Mouse (Mus musculus): ENCODE results near the gene Cdh1.

DNA sequence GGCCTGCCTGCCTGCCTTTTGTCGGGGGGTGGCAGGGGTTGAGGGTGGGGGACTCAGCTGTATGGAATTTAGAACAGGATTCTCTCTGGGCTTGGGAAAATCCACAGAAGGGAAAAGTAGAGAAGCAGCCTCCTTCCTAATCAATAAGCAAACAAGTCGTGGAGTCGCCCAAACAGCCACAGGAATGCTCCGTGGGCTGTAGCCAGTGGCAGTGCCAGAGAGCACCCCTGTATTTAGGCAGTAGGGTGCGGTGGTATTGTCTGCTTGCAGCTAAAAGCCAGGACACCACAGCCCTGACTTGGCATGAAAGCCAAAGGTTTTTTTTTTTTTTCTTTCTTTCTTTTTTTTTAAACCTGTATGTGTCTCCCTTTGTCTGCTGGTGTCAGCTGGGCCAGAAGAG, 37.8 kb downstream of the Cdh1 start:
- TF ChIP-seq POLR2A (IDR thresholded peaks at IDR 0.05; ENCODE audit: control insufficient read depth in 1 of 2, insufficient read depth in 1 of 2, low read depth in 1 of 2, low read length in 2 of 2, poor library complexity in 1 of 2) = no peak
- no peak for TF ChIP-seq EP300 (IDR thresholded peaks at IDR 0.05; ENCODE audit: low read depth in 1 of 2, low read length in 2 of 2)
- no peak for TF ChIP-seq CHD1 (IDR thresholded peaks at IDR 0.05; ENCODE audit: low read depth, low read length)
- TF ChIP-seq GABPA (IDR thresholded peaks at IDR 0.05; ENCODE audit: low read depth, low read length) = no peak
- TF ChIP-seq MXI1 (IDR thresholded peaks at IDR 0.05; ENCODE audit: low read depth, low read length) = no peak

All from MEL (cell line).